Mouse (Mus musculus) ES-Bruce4 (cell line): Measurements from ENCODE around the gene Maats1.

ENCODE experiments used
- CTCF ChIP-seq: IDR thresholded peaks from one replicate; pipeline ENCODE4 v1.8.1; 2011; ENCODE audit warnings: low read depth, low read length
- POLR2A ChIP-seq: IDR thresholded peaks from one replicate; pipeline ENCODE4 v1.8.1; 2011; ENCODE audit warnings: low read length; ENCODE audit not compliant: insufficient read depth

- no peak for TF ChIP-seq POLR2A
- no peak for TF ChIP-seq CTCF
Observed at GRCm38 (mm10) chr16:38365390-38365789, 23.4 kb upstream of the Maats1 start.
